Mouse (Mus musculus) G1E (cell line): ENCODE data around the gene Gm21028. TPM values are rescaled to one million over a fixed set of nuclear protein-coding genes. Genes with fewer than 3 reads are reported as not detected.
"Not testable (repeated sequence)": the region's sequence is repeated elsewhere in the genome, so short reads cannot be mapped to it uniquely, and the experiment has no call there.

Experiments used
- ATAC-seq: 2 replicates; pipeline ENCODE4 v1.8.0; 2016; ENCODE audit warnings: mild to moderate bottlenecking; ENCODE audit not compliant: insufficient number of reproducible peaks, poor library complexity, low FRiP score, severe bottlenecking; ENCODE audit errors: extremely low read depth
- DNase-seq: peaks from one replicate; pipeline ENCODE4 v3.0.0; 2012; ENCODE audit warnings: low spot score
- H3K27me3 ChIP-seq: 2 replicates; pipeline ENCODE4 v1.6.1; 2012; ENCODE audit warnings: mild to moderate bottlenecking, low read length, inconsistent platforms; ENCODE audit not compliant: insufficient read depth
- H3K36me3 ChIP-seq: replicated peaks from 2 replicates; pipeline ENCODE3; 2012; ENCODE audit warnings: mild to moderate bottlenecking, inconsistent platforms
- H3K4me1 ChIP-seq: 2 replicates; pipeline ENCODE4 v1.6.1; 2012; ENCODE audit warnings: low read depth, low read length, inconsistent platforms, mixed read lengths; ENCODE audit not compliant: insufficient read depth
- H3K4me3 ChIP-seq: 2 replicates; pipeline ENCODE4 v1.5.1; 2012; ENCODE audit warnings: low read depth, mild to moderate bottlenecking, inconsistent platforms, low read length, moderate library complexity, mixed read lengths
- H3K9me3 ChIP-seq: replicated peaks from 2 replicates; pipeline ENCODE4 v1.6.1; 2012; ENCODE audit warnings: inconsistent platforms
- CTCF ChIP-seq: IDR thresholded peaks from 2 replicates; pipeline ENCODE4 v1.5.1; 2012; ENCODE audit warnings: low read depth, low read length, inconsistent platforms, mixed read lengths
- GATA1 ChIP-seq: IDR thresholded peaks from 2 replicates; pipeline ENCODE4 v1.6.1; 2012; ENCODE audit warnings: borderline replicate concordance, low read length, inconsistent platforms, mixed read lengths
- GATA2 ChIP-seq: IDR thresholded peaks from 2 replicates; pipeline ENCODE4 v1.6.1; 2012; ENCODE audit warnings: low read depth, low read length, inconsistent platforms, borderline replicate concordance
- POLR2AphosphoS5 ChIP-seq: IDR thresholded peaks from 2 replicates; pipeline ENCODE4 v1.6.1; 2012; ENCODE audit warnings: low read depth, low read length, inconsistent platforms; ENCODE audit not compliant: insufficient replicate concordance
- TAL1 ChIP-seq: conservative IDR thresholded peaks from 2 replicates; pipeline ENCODE4 v1.6.1; 2012; ENCODE audit warnings: low read depth, low read length, inconsistent platforms, mixed read lengths
- polyA plus RNA-seq: library from polyadenylated mRNA; stranded (reverse); fragments of >175 nt; gene quantifications from 2 replicates; pipeline ENCODE4 v1.2.3, GENCODE M21; 2012
- total RNA-seq, 2 experiments: library from RNA; stranded (forward) in 1 of 2; stranded (reverse) in 1 of 2; fragments of 200-1000 nt in 1 of 2; fragments of >200 nt in 1 of 2; fragmentation: Nextera tagmentation in 1 of 2; gene quantifications; 2 replicates each; pipeline ENCODE4 v1.2.3; 2014 to 2017

Gm21028 gene
- not detected in 2 replicates for total RNA-seq (2014; fragmentation: Nextera tagmentation)
- not detected in 2 replicates for total RNA-seq (2017)
- not detected in 2 replicates for polyA plus RNA-seq

DNA sequence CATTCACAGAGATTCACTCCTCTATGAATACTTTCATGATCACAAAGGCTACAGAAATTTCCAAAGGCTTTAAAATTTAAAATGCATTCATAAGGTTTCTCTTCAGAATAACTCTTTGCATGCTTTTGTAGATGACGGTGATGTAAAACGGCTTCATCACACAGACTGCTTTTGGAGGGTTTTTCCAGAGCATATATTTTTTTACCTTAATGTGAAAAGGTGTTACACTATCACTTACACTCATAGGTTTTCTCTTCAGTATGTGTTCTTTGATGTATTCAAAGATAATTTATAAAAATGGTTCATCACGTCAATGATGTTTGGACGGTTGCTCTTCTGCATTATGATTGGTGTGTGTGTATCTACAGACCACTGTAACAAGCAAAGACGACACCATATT lies at the start of gene Gm21028:
TSS of gene Gm21028 (minus strand) at position 101 of the 400 bp plus-strand sequence.
- Histone ChIP-seq H3K36me3 (no peaks in the 10 kb centered on the region), H3K4me1 (no peaks in the 10 kb centered on the region), H3K27me3 (no peaks in the 10 kb centered on the region), H3K9me3 (peaks cover 12% of the 10 kb centered on the region), H3K4me3 (no peak within 1 kb of the TSS)
- ATAC-seq (no peak), DNase-seq (no peak)
- TF ChIP-seq GATA2 (no peak), TAL1 (no peak), POLR2AphosphoS5 (no peak), GATA1 (no peak), CTCF (no peak)

DNA sequence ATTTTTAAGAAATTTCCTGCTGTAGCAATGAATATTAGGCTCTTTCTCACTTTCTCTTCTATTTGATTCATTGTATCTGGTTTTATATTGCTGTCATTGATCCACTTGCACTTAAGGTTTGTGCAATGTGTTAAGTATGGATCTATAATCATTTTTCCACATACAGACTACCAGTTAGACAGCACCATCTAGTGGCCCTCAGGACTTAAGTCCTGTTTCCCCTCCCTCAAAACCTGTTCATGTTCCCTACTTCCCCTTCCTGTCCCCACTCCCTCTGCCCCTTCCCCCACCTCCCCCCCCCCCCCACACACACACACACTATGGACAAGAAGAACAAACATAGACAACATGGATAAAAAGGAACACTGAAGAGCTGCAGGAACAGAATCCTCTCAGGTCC lies 17.3 kb upstream of the Gm21028 start:
- not testable (repeated sequence) for H3K4me1 ChIP-seq, H3K4me3 ChIP-seq, H3K27me3 ChIP-seq, H3K9me3 ChIP-seq, DNase-seq, H3K36me3 ChIP-seq, ATAC-seq

DNA sequence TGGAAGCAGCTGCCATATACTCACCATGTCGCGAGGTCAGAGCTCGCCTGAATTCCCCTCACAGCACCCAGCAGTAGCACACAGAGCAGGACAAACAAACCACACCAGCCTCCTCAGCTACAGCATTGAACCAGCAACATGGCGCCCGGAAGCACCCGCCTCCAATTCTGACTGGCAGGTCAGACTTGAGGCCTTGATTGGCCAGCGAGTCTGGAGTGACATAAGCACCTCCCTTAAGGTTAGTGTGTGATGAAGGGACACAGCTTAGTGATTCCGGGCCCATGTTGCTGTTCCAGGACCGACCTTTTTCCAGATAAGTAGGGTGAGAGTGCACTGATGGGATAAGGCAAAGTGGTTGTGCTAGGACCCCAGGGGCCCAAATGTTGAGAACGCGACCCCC lies 14.0 kb upstream of the Gm21028 start, which contains the start of gene Zfp977:
TSS of gene Zfp977 (minus strand) at position 135 of the 400 bp plus-strand sequence.
- DNase-seq, H3K36me3 ChIP-seq, H3K27me3 ChIP-seq, H3K9me3 ChIP-seq, ATAC-seq, H3K4me1 ChIP-seq, H3K4me3 ChIP-seq: not testable (repeated sequence)

DNA sequence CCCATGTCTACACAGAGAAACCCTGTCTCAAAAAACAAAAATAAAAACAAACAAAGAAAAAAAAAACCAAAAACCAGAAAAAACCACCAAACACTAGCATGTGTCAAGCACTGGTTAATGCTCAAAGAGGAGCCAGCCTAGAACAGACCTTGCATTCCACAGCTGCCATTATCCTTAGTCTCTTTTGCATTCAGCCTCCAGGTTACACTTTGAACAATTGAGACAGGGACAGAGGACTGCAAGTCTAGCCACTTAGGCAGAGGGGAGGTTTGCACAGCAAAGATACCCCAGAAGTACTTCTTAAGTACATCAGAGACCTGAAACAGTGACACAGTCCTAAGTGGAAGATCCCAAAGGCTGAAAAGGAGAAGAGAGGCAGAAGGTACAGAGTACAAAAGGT lies 12.9 kb upstream of the Gm21028 start:
- not testable (repeated sequence) for H3K27me3 ChIP-seq, ATAC-seq, H3K4me1 ChIP-seq, H3K4me3 ChIP-seq, H3K36me3 ChIP-seq, DNase-seq, H3K9me3 ChIP-seq

DNA sequence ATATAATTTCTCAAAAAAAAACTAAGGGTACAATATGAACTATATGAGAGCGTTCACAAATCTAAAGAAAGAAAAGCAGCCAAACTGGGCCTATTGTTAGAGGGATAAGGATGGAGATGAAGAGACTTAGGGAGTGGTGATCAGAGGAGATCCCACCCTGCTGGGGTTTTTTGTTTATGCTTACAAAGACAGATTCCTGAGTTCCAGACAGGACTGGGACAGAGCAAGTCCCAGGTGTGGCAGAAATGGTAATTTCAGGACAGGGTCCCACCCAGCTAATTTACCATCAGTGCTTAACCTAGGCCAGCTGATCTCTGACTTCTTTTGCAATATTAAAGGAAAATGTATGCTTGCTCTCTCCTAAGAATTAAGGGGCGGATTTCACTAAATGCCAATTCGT lies 26.6 kb downstream of the Gm21028 start:
- Histone ChIP-seq H3K36me3 (no peaks in the 10 kb centered on the region), H3K27me3 (no peaks in the 10 kb centered on the region), H3K9me3 (peaks cover 2% of the 10 kb centered on the region; the same call in 1 of the 2 replicates), H3K4me3 (no peak overlapping the region), H3K4me1 (no peaks in the 10 kb centered on the region)
- no peak for TF ChIP-seq GATA2
- no peak for TF ChIP-seq TAL1
- no peak for TF ChIP-seq CTCF
- TF ChIP-seq POLR2AphosphoS5 = no peak
- no peak for TF ChIP-seq GATA1
- ATAC-seq = no peak
- no peak for DNase-seq

Other genes with a start within 250 kb of the Gm21028 start
- not detected in 2 replicates for gene 4933421I07Rik, start 130.5 kb downstream of the Gm21028 start, total RNA-seq (2014; fragmentation: Nextera tagmentation)
- 0.05 and 0.12 TPM in 2 replicates for gene 4933421I07Rik, start 130.5 kb downstream of the Gm21028 start, total RNA-seq (2017)
- not detected in 2 replicates for gene 4933421I07Rik, start 130.5 kb downstream of the Gm21028 start, polyA plus RNA-seq
- 33.8 and 39.0 TPM in 2 replicates for gene Zfp141, start 72.8 kb downstream of the Gm21028 start, total RNA-seq (2014; fragmentation: Nextera tagmentation)
- gene Zfp141, start 72.8 kb downstream of the Gm21028 start, total RNA-seq (2017) = 25.9 and 30.8 TPM in 2 replicates
- gene Zfp141, start 72.8 kb downstream of the Gm21028 start, polyA plus RNA-seq = 2.4 and 3.0 TPM in 2 replicates
- not detected in 2 replicates for gene Zfp977, start 14.0 kb upstream of the Gm21028 start, total RNA-seq (2014; fragmentation: Nextera tagmentation)
- gene Zfp977, start 14.0 kb upstream of the Gm21028 start, total RNA-seq (2017) = 0.17 and 0.71 TPM in 2 replicates
- not detected in 2 replicates for gene Zfp977, start 14.0 kb upstream of the Gm21028 start, polyA plus RNA-seq
- 5.7 and 12.3 TPM in 2 replicates for gene Zfp976, start 64.0 kb upstream of the Gm21028 start, total RNA-seq (2014; fragmentation: Nextera tagmentation)
- 2.4 and 5.6 TPM in 2 replicates for gene Zfp976, start 64.0 kb upstream of the Gm21028 start, total RNA-seq (2017)
- 0.09 and 0.21 TPM in 2 replicates for gene Zfp976, start 64.0 kb upstream of the Gm21028 start, polyA plus RNA-seq
- 12.6 and 15.6 TPM in 2 replicates for gene Zfp975, start 114.2 kb upstream of the Gm21028 start, total RNA-seq (2014; fragmentation: Nextera tagmentation)
- gene Zfp975, start 114.2 kb upstream of the Gm21028 start, total RNA-seq (2017) = 9.8 and 10.9 TPM in 2 replicates
- gene Zfp975, start 114.2 kb upstream of the Gm21028 start, polyA plus RNA-seq = 0.15 and 0.27 TPM in 2 replicates
- gene Gm17067, start 148.4 kb upstream of the Gm21028 start, total RNA-seq (2014; fragmentation: Nextera tagmentation) = not detected in 2 replicates
- gene Gm17067, start 148.4 kb upstream of the Gm21028 start, total RNA-seq (2017) = 0.05 TPM in 1 of 2 replicates, not detected in the other
- gene Gm17067, start 148.4 kb upstream of the Gm21028 start, polyA plus RNA-seq = not detected in 2 replicates
- not detected in 2 replicates for gene Vmn2r62, start 214.9 kb upstream of the Gm21028 start, total RNA-seq (2014; fragmentation: Nextera tagmentation)
- not detected in 2 replicates for gene Vmn2r62, start 214.9 kb upstream of the Gm21028 start, total RNA-seq (2017)
- gene Vmn2r62, start 214.9 kb upstream of the Gm21028 start, polyA plus RNA-seq = not detected in 2 replicates